Mouse (Mus musculus) C2C12 (cell line): ENCODE results near the gene Top3a. TPM values are rescaled to one million over a fixed set of nuclear protein-coding genes. Genes with fewer than 3 reads are reported as not detected.

Experiments used
- H3K27me3 ChIP-seq: one replicate; pipeline ENCODE4 v1.6.1; 2011; ENCODE audit not compliant: control insufficient read depth, insufficient read depth, insufficient read length
- H3K36me3 ChIP-seq: one replicate; pipeline ENCODE4 v1.6.1; 2011; ENCODE audit not compliant: control insufficient read depth, insufficient read depth
- H3K4me3 ChIP-seq: one replicate; pipeline ENCODE4 v1.5.1; 2011; ENCODE audit warnings: mild to moderate bottlenecking, control low read depth; ENCODE audit not compliant: poor library complexity, insufficient read depth, severe bottlenecking
- H3K79me2 ChIP-seq: one replicate; pipeline ENCODE4 v1.6.1; 2011; ENCODE audit not compliant: control insufficient read depth, insufficient read depth
- H3K79me3 ChIP-seq: one replicate; pipeline ENCODE4 v1.6.1; 2011; ENCODE audit warnings: low read depth, control low read depth
- H3ac ChIP-seq: one replicate; pipeline ENCODE3; 2011; ENCODE audit warnings: low read depth; ENCODE audit not compliant: control insufficient read depth, insufficient read length
- CEBPB ChIP-seq: IDR thresholded peaks from one replicate; pipeline ENCODE4 v1.6.1; 2011; ENCODE audit warnings: low read depth, mild to moderate bottlenecking, control low read depth, moderate library complexity
- CTCF ChIP-seq: IDR thresholded peaks from one replicate; pipeline ENCODE4 v1.5.1; 2011; ENCODE audit not compliant: control insufficient read depth, insufficient read depth, insufficient read length
- FOSL1 ChIP-seq: IDR thresholded peaks from one replicate; pipeline ENCODE4 v1.8.0; 2011; ENCODE audit warnings: mild to moderate bottlenecking, low read length; ENCODE audit not compliant: poor library complexity, insufficient read depth, severe bottlenecking
- MAX ChIP-seq: IDR thresholded peaks from one replicate; pipeline ENCODE4 v1.6.1; 2011; ENCODE audit warnings: mild to moderate bottlenecking, control low read depth
- MYOD1 ChIP-seq: IDR thresholded peaks from one replicate; pipeline ENCODE4 v1.6.1; 2011; ENCODE audit warnings: low read depth; ENCODE audit not compliant: control insufficient read depth, insufficient read length
- MYOG ChIP-seq: IDR thresholded peaks from one replicate; pipeline ENCODE4 v1.6.1; 2011; ENCODE audit not compliant: control insufficient read depth, insufficient read length; ENCODE audit errors: extremely low read depth
- USF1 ChIP-seq: IDR thresholded peaks from one replicate; pipeline ENCODE4 v1.6.1; 2011; ENCODE audit warnings: low read depth, mild to moderate bottlenecking, control low read depth, moderate library complexity
- polyA plus RNA-seq: library from polyadenylated mRNA; unstranded; fragments of >200 nt; fragmentation: generic; extraction: Trizol; gene quantifications from one replicate; pipeline ENCODE4 v1.2.1, GENCODE M21; 2012; ENCODE audit warnings: missing spikeins

Gene Top3a
- polyA plus RNA-seq, 1 experiment = 8.4 TPM

GRCm38 (mm10) chr11:60729217-60729641, 47.9 kb downstream of the Top3a start:
- Histone ChIP-seq H3ac (peak overlapping the region; percentile 22), H3K79me2 (peaks cover 26% of the 10 kb centered on the region), H3K27me3 (no peaks in the 10 kb centered on the region), H3K4me3 (peak overlapping the region; percentile 51), H3K79me3 (peaks cover 15% of the 10 kb centered on the region), H3K36me3 (peaks cover 11% of the 10 kb centered on the region)
- TF ChIP-seq MYOD1 (no peak), CEBPB (no peak), MYOG (no peak), USF1 (no peak), CTCF (no peak), MAX (no peak), FOSL1 (no peak)

GRCm38 (mm10) chr11:60728260-60728761, 48.9 kb downstream of the Top3a start, which contains the start of gene Mief2:
Mief2 (plus strand) TSS chr11:60728398.
- H3ac ChIP-seq = peak within 1 kb of the TSS; percentile 86
- H3K79me3 ChIP-seq = peaks cover 15% of the 10 kb centered on the region
- peaks cover 11% of the 10 kb centered on the region for H3K36me3 ChIP-seq
- H3K4me3 ChIP-seq = peak within 1 kb of the TSS; percentile 57
- H3K27me3 ChIP-seq = no peaks in the 10 kb centered on the region
- TF ChIP-seq MAX (peak; percentile 86), USF1 (peak; percentile 96), MYOD1 (no peak)
- H3K79me2 ChIP-seq = peaks cover 26% of the 10 kb centered on the region

DNA sequence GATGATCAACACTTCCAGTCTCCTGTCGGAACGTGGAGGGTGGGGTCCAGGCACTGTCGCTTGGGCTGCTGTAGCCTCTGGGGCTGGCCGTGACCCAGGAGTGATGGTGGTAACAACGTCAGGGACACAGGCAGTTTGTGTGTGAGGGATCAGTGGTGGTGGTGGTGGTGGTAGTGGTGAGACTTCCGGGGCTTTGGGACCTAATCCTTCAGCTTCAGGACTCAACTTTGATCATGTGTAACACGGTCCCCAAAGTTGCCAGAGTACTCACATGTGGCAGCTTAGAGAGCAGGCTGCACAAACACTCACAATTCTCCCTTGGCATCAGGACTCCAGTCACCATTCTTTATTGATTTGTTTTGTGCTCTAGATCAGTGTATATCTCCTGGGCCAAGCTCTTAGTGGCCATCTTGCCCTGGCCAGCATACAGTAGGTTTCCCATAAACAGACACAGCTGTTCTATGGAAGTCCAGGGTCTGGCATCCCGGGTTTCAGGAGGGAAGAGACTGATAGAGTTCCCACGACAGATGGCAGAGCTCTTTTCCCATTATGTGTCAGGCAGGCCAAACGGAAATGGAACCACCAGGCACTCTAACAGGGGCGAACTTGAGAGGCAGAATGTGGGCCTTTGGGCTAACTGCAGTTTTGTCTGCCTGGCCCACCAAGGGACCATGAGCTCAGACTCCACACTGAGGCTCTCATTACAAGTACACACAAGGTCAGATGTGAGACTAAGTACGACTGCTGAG, 49.6 kb downstream of the Top3a start:
- Histone ChIP-seq H3K79me3 (peaks cover 15% of the 10 kb centered on the region), H3K36me3 (peaks cover 12% of the 10 kb centered on the region), H3K4me3 (peak overlapping the region; percentile 57), H3K27me3 (no peaks in the 10 kb centered on the region), H3K79me2 (peaks cover 26% of the 10 kb centered on the region), H3ac (peak overlapping the region; percentile 58)
- TF ChIP-seq MYOD1 = no peak
- TF ChIP-seq CTCF = no peak
- TF ChIP-seq CEBPB = no peak
- no peak for TF ChIP-seq MYOG
- no peak for TF ChIP-seq FOSL1
- no peak for TF ChIP-seq MAX
- no peak for TF ChIP-seq USF1

DNA sequence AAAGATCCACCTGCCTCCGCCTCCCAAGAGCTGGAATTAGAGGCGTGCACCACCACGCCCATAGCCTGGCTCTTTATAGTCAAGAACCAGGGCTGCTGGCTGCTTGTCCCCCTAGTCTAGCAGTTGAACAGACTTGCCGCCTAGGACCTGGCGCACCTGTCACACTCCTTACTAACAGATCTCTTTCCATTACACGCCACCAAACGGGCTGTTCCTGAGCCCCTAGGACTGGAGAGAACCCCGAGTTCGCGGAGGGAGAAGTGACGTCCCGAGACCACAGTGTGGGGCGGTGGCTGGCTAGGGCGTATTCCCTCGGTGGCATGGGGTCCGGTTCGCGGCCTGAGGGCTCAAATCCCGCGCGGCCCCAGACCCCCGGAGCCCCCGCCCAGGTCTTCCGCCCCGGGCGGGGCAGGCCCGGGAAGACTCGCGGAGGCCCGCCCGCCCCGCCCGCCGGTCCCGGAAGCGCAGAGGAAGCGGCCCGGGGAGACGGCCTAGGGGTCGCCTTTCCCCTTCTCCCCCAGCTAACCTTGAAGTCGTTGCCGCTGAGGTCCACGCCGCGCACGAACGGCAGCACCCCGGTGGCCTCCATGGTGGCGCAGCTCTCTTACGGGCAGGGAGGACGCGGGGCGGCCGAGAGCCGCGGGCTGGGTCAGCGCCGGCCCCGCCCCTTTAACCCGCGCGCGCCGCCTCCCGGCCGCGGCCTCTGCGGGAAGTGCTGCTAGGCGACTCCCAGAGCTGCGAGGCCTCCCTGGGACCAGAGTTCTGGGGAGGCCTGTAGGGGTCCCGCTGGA, 50.4 kb downstream of the Top3a start, which contains the start of gene Flii:
Gene Flii (minus strand): TSS at position 663 of the 791 bp plus-strand sequence.
- no peaks in the 10 kb centered on the region for H3K27me3 ChIP-seq
- TF ChIP-seq CTCF = peak; percentile 61
- no peak for TF ChIP-seq MYOG
- TF ChIP-seq CEBPB = no peak
- no peak for TF ChIP-seq FOSL1
- no peak for TF ChIP-seq MAX
- peaks cover 15% of the 10 kb centered on the region for H3K79me3 ChIP-seq
- peaks cover 26% of the 10 kb centered on the region for H3K79me2 ChIP-seq
- H3K36me3 ChIP-seq = peaks cover 17% of the 10 kb centered on the region
- H3ac ChIP-seq = peak within 1 kb of the TSS; percentile 79
- H3K4me3 ChIP-seq = peak within 1 kb of the TSS; percentile 57

- Histone ChIP-seq H3K4me3 (no peak overlapping the region), H3K27me3 (no peaks in the 10 kb centered on the region), H3K36me3 (peaks cover 64% of the 10 kb centered on the region), H3ac (no peak overlapping the region), H3K79me2 (no peaks in the 10 kb centered on the region), H3K79me3 (no peaks in the 10 kb centered on the region)
- TF ChIP-seq MAX (no peak), FOSL1 (no peak), CEBPB (no peak), MYOG (no peak), MYOD1 (no peak), CTCF (no peak), USF1 (no peak)
Measured at GRCm38 (mm10) chr11:60719263-60719662, 57.9 kb downstream of the Top3a start.
